12 mouse cellular contexts compared by ENCODE assay signal in the genomic region with DNA sequence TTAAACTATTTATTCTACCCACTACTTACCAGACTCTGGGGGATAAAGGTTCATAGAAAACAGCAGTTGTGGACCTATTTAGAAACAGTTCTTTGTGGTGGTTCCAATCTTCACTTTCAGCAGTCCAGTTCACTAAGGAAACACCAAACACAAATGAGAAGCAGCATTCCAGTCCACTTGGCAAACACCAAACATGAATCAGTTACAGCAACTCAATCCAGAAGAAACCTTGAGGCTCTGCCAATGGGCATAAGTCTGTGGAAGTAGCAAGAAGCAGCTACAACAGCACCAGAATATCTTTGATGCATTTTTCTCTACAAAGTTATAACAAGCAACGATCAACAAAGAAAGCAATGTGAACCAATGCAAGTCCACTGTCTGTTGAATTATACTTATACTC.
DNase-seq lines count a peak whose midpoint lies in the region; ATAC-seq lines count a peak whose summit lies in the region.
"Had no signal": no experiment of that assay in that cellular context is flagged by ENCODE, and none has a peak within 500 bp of the region (broad histone marks: within the 10 kb centered on the region; RNA-seq: fewer than 3 reads in every experiment).

No protein-coding gene starts in this region.

- no peak for ATAC-seq in activated CD4-positive, CD25-positive, alpha-beta regulatory T cell, adult 4 months

- intact Hi-C loops in left cerebral cortex, postnatal 4 days (cut with DNase I), result no loop called here

- peak; percentile 6 to 18 for DNase-seq in cerebellum, postnatal 10 days
- DNase-seq in cerebellum, adult 11 months, result no peak
- DNase-seq in layer of hippocampus, adult 18-20 months (ENCODE audit: low spot score in 2 of 2), result peak; percentile 1 to 30
- no peak for DNase-seq in layer of hippocampus, postnatal 25 days (ENCODE audit: extremely low spot score in 1 of 2, low spot score in 1 of 2)
- DNase-seq in right cerebral cortex, postnatal 25 days, result peak; percentile 5
- DNase-seq in right cerebral cortex, postnatal 14 days, result no peak
- peak; percentile 3 for DNase-seq in left cerebral cortex, postnatal 4 days
- DNase-seq: cerebellum, adult 18-20 months; heart, postnatal 4 days; liver; lung, adult 18-20 months had no signal

Comparison
In these comparisons a context has a peak if more than half of its experiments do, and no peak if none do; other contexts are left out.
1. DNase-seq: peak in cerebellum, postnatal 10 days (2 of 2), layer of hippocampus, adult 18-20 months (2 of 2), right cerebral cortex, postnatal 25 days (single experiment) and left cerebral cortex, postnatal 4 days (single experiment); none in cerebellum, adult 11 months (single experiment), layer of hippocampus, postnatal 25 days (0 of 2) and right cerebral cortex, postnatal 14 days (single experiment).